9 mouse cellular contexts compared by ENCODE assay signal in genomic region chr17:26009540-26009939, GRCm38 (mm10). TPM values are rescaled to one million over a fixed set of nuclear protein-coding genes. Genes with fewer than 3 reads are reported as not detected.
A peak's percentile ranks its signal among the peaks of the same experiment; 100 is the strongest.
DNase-seq lines count a peak whose midpoint lies in the region; ATAC-seq and TF ChIP-seq lines count a peak whose summit lies in the region.
"Had no signal": no experiment of that assay in that cellular context is flagged by ENCODE, and none has a peak within 500 bp of the region (broad histone marks: within the 10 kb centered on the region; RNA-seq: fewer than 3 reads in every experiment).

No protein-coding gene starts in this region.

- H3K4me2 ChIP-seq in heart, embryonic 16.5 days (ENCODE audit: low read depth, low read length), result no peak overlapping the region
- no peak overlapping the region for H3K4me2 ChIP-seq in liver, embryonic 16.5 days (ENCODE audit: low read depth, low read length)
- no peak overlapping the region for H3K4me2 ChIP-seq in neural tube, embryonic 15.5 days

- WGBS in forebrain, embryonic 10.5 days, result 35% methylated on average over 4 of the region's 4 CpGs
- 22% methylated on average over 4 of the region's 4 CpGs for WGBS in heart, embryonic 16.5 days
- WGBS in liver, embryonic 16.5 days (ENCODE audit: insufficient replicate concordance), result 22% methylated on average over 4 of the region's 4 CpGs
- 29% methylated on average over 4 of the region's 4 CpGs for WGBS in neural tube, embryonic 15.5 days

- no peaks in the 10 kb centered on the region for H3K27me3 ChIP-seq in E14TG2a.4 (ENCODE audit: insufficient read depth, low read length)
- no peaks in the 10 kb centered on the region for H3K27me3 ChIP-seq in forebrain, embryonic 10.5 days (ENCODE audit: poor library complexity, severe bottlenecking)
- no peaks in the 10 kb centered on the region for H3K27me3 ChIP-seq in heart, embryonic 16.5 days (ENCODE audit: control insufficient read depth, insufficient read depth, low read length)
- H3K27me3 ChIP-seq in liver, embryonic 16.5 days (ENCODE audit: control insufficient read depth, insufficient read depth, low read depth, low read length), result no peaks in the 10 kb centered on the region
- no peaks in the 10 kb centered on the region for H3K27me3 ChIP-seq in neural tube, embryonic 15.5 days (replicated peaks)

- no peak overlapping the region for H3K4me3 ChIP-seq in E14TG2a.4 (replicated peaks; ENCODE audit: low read length)
- no peak overlapping the region for H3K4me3 ChIP-seq in forebrain, embryonic 10.5 days
- H3K4me3 ChIP-seq in heart, embryonic 16.5 days (ENCODE audit: low read length), result no peak overlapping the region
- no peak overlapping the region for H3K4me3 ChIP-seq in liver, embryonic 16.5 days (ENCODE audit: low read depth, low read length)
- no peak overlapping the region for H3K4me3 ChIP-seq in neural tube, embryonic 15.5 days (replicated peaks)

- DNase-seq in brain, embryonic 14.5 days (ENCODE audit: low read depth), result peak; percentile 88
- peak; percentile 61 for DNase-seq in forebrain, embryonic 10.5 days (ENCODE audit: extremely low spot score, low spot score)
- peak; percentile 81 to 86 for DNase-seq in kidney, postnatal 4 days
- peak; percentile 26 to 42 for DNase-seq in thymus, adult 18-20 months

- peaks cover 26% of the 10 kb centered on the region for H3K36me3 ChIP-seq in E14TG2a.4 (ENCODE audit: insufficient read depth, low read length)
- H3K36me3 ChIP-seq in forebrain, embryonic 10.5 days (replicated peaks), result peaks cover 93% of the 10 kb centered on the region
- peaks cover 10% of the 10 kb centered on the region for H3K36me3 ChIP-seq in heart, embryonic 16.5 days (ENCODE audit: control insufficient read depth, insufficient read depth)
- H3K36me3 ChIP-seq in liver, embryonic 16.5 days (ENCODE audit: control insufficient read depth, insufficient read depth), result no peaks in the 10 kb centered on the region
- peaks cover 57% of the 10 kb centered on the region for H3K36me3 ChIP-seq in neural tube, embryonic 15.5 days

- H3K9ac ChIP-seq in heart, embryonic 16.5 days (ENCODE audit: low read length), result no peak overlapping the region
- H3K9ac ChIP-seq in liver, embryonic 16.5 days (ENCODE audit: low read depth, low read length), result no peak overlapping the region
- no peak overlapping the region for H3K9ac ChIP-seq in neural tube, embryonic 15.5 days (replicated peaks)

- H3K4me1 ChIP-seq in E14TG2a.4 (replicated peaks; ENCODE audit: low read depth, low read length), result peaks cover 43% of the 10 kb centered on the region
- 0 out of 2 replicates have a peak, but pooled peaks cover 3% of the 10 kb centered on the region for H3K4me1 ChIP-seq in forebrain, embryonic 10.5 days
- H3K4me1 ChIP-seq in heart, embryonic 16.5 days (ENCODE audit: control insufficient read depth, insufficient read depth, low read length), result peaks cover 9% of the 10 kb centered on the region
- H3K4me1 ChIP-seq in liver, embryonic 16.5 days (ENCODE audit: control insufficient read depth, low read depth, low read length), result peaks cover 22% of the 10 kb centered on the region
- peaks cover 13% of the 10 kb centered on the region; the same call in 1 of the 2 replicates for H3K4me1 ChIP-seq in neural tube, embryonic 15.5 days

- H3K9me3 ChIP-seq in E14TG2a.4 (ENCODE audit: low read length), result no peaks in the 10 kb centered on the region
- H3K9me3 ChIP-seq in forebrain, embryonic 10.5 days, result no peaks in the 10 kb centered on the region
- no peaks in the 10 kb centered on the region for H3K9me3 ChIP-seq in heart, embryonic 16.5 days (replicated peaks; ENCODE audit: control insufficient read depth, low read length)
- no peaks in the 10 kb centered on the region for H3K9me3 ChIP-seq in liver, embryonic 16.5 days (replicated peaks; ENCODE audit: control insufficient read depth, low read length)
- H3K9me3 ChIP-seq in neural tube, embryonic 15.5 days (replicated peaks), result no peaks in the 10 kb centered on the region

- H3K27ac ChIP-seq in forebrain, embryonic 10.5 days, result no peak overlapping the region
- H3K27ac ChIP-seq in heart, embryonic 16.5 days (ENCODE audit: low read length), result no peak overlapping the region; the same call in 1 of the 2 replicates
- H3K27ac ChIP-seq in liver, embryonic 16.5 days (ENCODE audit: low read length), result no peak overlapping the region
- peak overlapping the region; percentile 67 for H3K27ac ChIP-seq in neural tube, embryonic 15.5 days (replicated peaks)
- H3K27ac ChIP-seq: macrophage had no signal

- no peak for TF ChIP-seq POLR2A in brain, embryonic 14.5 days (IDR thresholded peaks at IDR 0.05; ENCODE audit: borderline replicate concordance, extremely low read depth, insufficient read depth, insufficient read length, poor library complexity, severe bottlenecking)

- TF ChIP-seq CTCF in E14TG2a.4 (conservative IDR thresholded peaks at IDR 0.05; ENCODE audit: low read length), result peak; percentile 97
- peak; percentile 87; the same call in 1 of the 2 replicates for TF ChIP-seq CTCF in brain, embryonic 14.5 days (IDR thresholded peaks at IDR 0.05; ENCODE audit: borderline replicate concordance, extremely low read depth, insufficient read depth, insufficient read length)

- ATAC-seq in heart, embryonic 16.5 days (replicated peaks; ENCODE audit: extremely low read depth, insufficient read depth, low FRiP score), result peak; percentile 46; the same call in 1 of the 2 replicates
- peak; percentile 49 for ATAC-seq in liver, embryonic 16.5 days (ENCODE audit: low read depth)
- ATAC-seq in neural tube, embryonic 15.5 days (ENCODE audit: low FRiP score), result peak; percentile 87; the same call in 1 of the 2 replicates

RNA-seq across cellular contexts. Expression of gene Capn15, which starts 23.9 kb away (rescaled TPM):
- polyA plus RNA-seq in brain, embryonic 14.5 days (2012; rRNA removed), result 50.4 and 50.5 TPM in 2 replicates
- 31.8 and 37.0 TPM in 2 replicates for polyA plus RNA-seq in forebrain, embryonic 10.5 days (2016; fragmentation: Nextera tagmentation; extraction: Ambion mirVana)
- polyA plus RNA-seq in heart, embryonic 16.5 days (2015; fragmentation: Nextera tagmentation; extraction: Ambion mirVana), result 12.0 and 14.5 TPM in 2 replicates
- polyA plus RNA-seq in liver, embryonic 16.5 days (2015; fragmentation: Nextera tagmentation; extraction: Ambion mirVana), result 8.0 and 9.9 TPM in 2 replicates
- polyA plus RNA-seq in neural tube, embryonic 15.5 days (2015; fragmentation: Nextera tagmentation; extraction: Ambion mirVana), result 20.1 and 22.5 TPM in 2 replicates

RNA-seq across cellular contexts. Expression of gene A930017K11Rik, which starts 57.2 kb away (rescaled TPM):
- 0.66 and 1.0 TPM in 2 replicates for polyA plus RNA-seq in brain, embryonic 14.5 days (2012; rRNA removed)
- 0.09 and 0.14 TPM in 2 replicates for polyA plus RNA-seq in forebrain, embryonic 10.5 days (2016; fragmentation: Nextera tagmentation; extraction: Ambion mirVana)
- 0.11 TPM in 1 of 2 replicates, not detected in the other for polyA plus RNA-seq in heart, embryonic 16.5 days (2015; fragmentation: Nextera tagmentation; extraction: Ambion mirVana)
- polyA plus RNA-seq in liver, embryonic 16.5 days (2015; fragmentation: Nextera tagmentation; extraction: Ambion mirVana), result 0.13 and 0.16 TPM in 2 replicates
- 0.24 TPM in 1 of 2 replicates, not detected in the other for polyA plus RNA-seq in neural tube, embryonic 15.5 days (2015; fragmentation: Nextera tagmentation; extraction: Ambion mirVana)
- polyA plus RNA-seq: macrophage had no signal

RNA-seq across cellular contexts. Expression of gene Rab11fip3, which starts 59.8 kb away (rescaled TPM):
- 68.5 and 82.4 TPM in 2 replicates for polyA plus RNA-seq in brain, embryonic 14.5 days (2012; rRNA removed)
- polyA plus RNA-seq in forebrain, embryonic 10.5 days (2016; fragmentation: Nextera tagmentation; extraction: Ambion mirVana), result 21.0 and 22.3 TPM in 2 replicates
- polyA plus RNA-seq in heart, embryonic 16.5 days (2015; fragmentation: Nextera tagmentation; extraction: Ambion mirVana), result 8.2 and 13.6 TPM in 2 replicates
- polyA plus RNA-seq in liver, embryonic 16.5 days (2015; fragmentation: Nextera tagmentation; extraction: Ambion mirVana), result 1.4 and 1.7 TPM in 2 replicates
- polyA plus RNA-seq in neural tube, embryonic 15.5 days (2015; fragmentation: Nextera tagmentation; extraction: Ambion mirVana), result 21.6 and 27.0 TPM in 2 replicates

Comparison
In these comparisons a context has a peak if more than half of its experiments do, and no peak if none do; other contexts are left out.
1. DNase-seq: peak in every context shown above with its lines; median percentile 88 in brain, embryonic 14.5 days; 84 in kidney, postnatal 4 days; 61 in forebrain, embryonic 10.5 days; 34 in thymus, adult 18-20 months.